Mouse (Mus musculus) gastrocnemius, adult 18-20 months (tissue): ENCODE data around the gene Celf5. TPM values are rescaled to one million over a fixed set of nuclear protein-coding genes. Genes with fewer than 3 reads are reported as not detected.

Source experiments
- DNase-seq: peaks from one replicate; pipeline ENCODE4 v3.0.0; 2021; ENCODE audit warnings: low spot score
- long read RNA-seq, 2 experiments: library from polyadenylated mRNA; stranded (forward); transcript quantifications; one replicate each; pipeline ENCODE4 v2.0.0; 2021
- total RNA-seq, 2 experiments: library from RNA; stranded (reverse); gene quantifications; 2 replicates each; pipeline ENCODE4 v1.2.3; 2021

The Celf5 gene
- total RNA-seq = under 1 TPM; 0.05 to 0.07 TPM
- long read RNA-seq, experiment 1 = 0 reads
- long read RNA-seq, experiment 2 = 0 reads

GRCm38 (mm10) chr10:81482533-81482889, at the start of gene Celf5:
Gene Celf5, minus strand, starts transcription at chr10:81482709.
- DNase-seq = no peak

- peak; percentile 87 for DNase-seq
These were observed 44.3 kb upstream of the Celf5 start for GRCm38 (mm10) chr10:81526779-81527178.

GRCm38 (mm10) chr10:81525017-81525694, 42.6 kb upstream of the Celf5 start:
- no peak for DNase-seq

- no peak for DNase-seq
These were observed 41.6 kb upstream of the Celf5 start, which contains the start of gene Gna15 for GRCm38 (mm10) chr10:81524051-81524605. Gene Gna15, minus strand, starts transcription at chr10:81524225.

- no peak for DNase-seq
These were observed 41.1 kb upstream of the Celf5 start for GRCm38 (mm10) chr10:81523570-81523969.

GRCm38 (mm10) chr10:81523142-81523541, 40.6 kb upstream of the Celf5 start:
- no peak for DNase-seq

- no peak for DNase-seq
These were observed 37.5 kb upstream of the Celf5 start for GRCm38 (mm10) chr10:81519978-81520365.

GRCm38 (mm10) chr10:81519227-81519977, 36.9 kb upstream of the Celf5 start:
- DNase-seq = no peak

- peak; percentile 71 for DNase-seq
These were observed 36.0 kb upstream of the Celf5 start for GRCm38 (mm10) chr10:81518546-81518945.

- DNase-seq = no peak
These were observed 34.7 kb upstream of the Celf5 start for GRCm38 (mm10) chr10:81517227-81517626.

- no peak for DNase-seq
These were observed 31.3 kb upstream of the Celf5 start for GRCm38 (mm10) chr10:81513798-81514197.

GRCm38 (mm10) chr10:81510246-81510810, 27.8 kb upstream of the Celf5 start:
- no peak for DNase-seq

GRCm38 (mm10) chr10:81507691-81508489, 25.4 kb upstream of the Celf5 start:
- no peak for DNase-seq

GRCm38 (mm10) chr10:81507095-81507494, 24.6 kb upstream of the Celf5 start:
- no peak for DNase-seq

GRCm38 (mm10) chr10:81505016-81505664, 22.6 kb upstream of the Celf5 start:
- no peak for DNase-seq

- peak; percentile 90 for DNase-seq
These were observed 20.1 kb upstream of the Celf5 start for GRCm38 (mm10) chr10:81502658-81503057.

GRCm38 (mm10) chr10:81501863-81502262, 19.4 kb upstream of the Celf5 start:
- DNase-seq = no peak

- DNase-seq = no peak
These were observed 17.5 kb upstream of the Celf5 start, which contains the start of gene S1pr4 for GRCm38 (mm10) chr10:81500032-81500431. Gene S1pr4, minus strand, starts transcription at chr10:81500132.

- no peak for DNase-seq
These were observed 16.9 kb upstream of the Celf5 start for GRCm38 (mm10) chr10:81499250-81499901.
